In genomic region chr13:41519792-41520191, GRCm38 (mm10) we compare ENCODE assay signal across 21 mouse cellular contexts. TPM values are rescaled to one million over a fixed set of nuclear protein-coding genes. Genes with fewer than 3 reads are reported as not detected.
A peak's percentile ranks its signal among the peaks of the same experiment; 100 is the strongest.
DNase-seq lines count a peak whose midpoint lies in the region; ATAC-seq and TF ChIP-seq lines count a peak whose summit lies in the region.
"Had no signal": no experiment of that assay in that cellular context is flagged by ENCODE, and none has a peak within 500 bp of the region (broad histone marks: within the 10 kb centered on the region; RNA-seq: fewer than 3 reads in every experiment).

No protein-coding gene starts in this region.

- H3K27ac ChIP-seq in lung, embryonic 16.5 days (ENCODE audit: low read length): no peak overlapping the region
- H3K27ac ChIP-seq in stomach, postnatal 0 days (replicated peaks): no peak overlapping the region
- H3K27ac ChIP-seq: embryonic facial prominence, embryonic 13.5 days; embryonic facial prominence, embryonic 15.5 days; forebrain, embryonic 10.5 days; forebrain, embryonic 12.5 days had no signal

- no peak overlapping the region for H3K4me2 ChIP-seq in lung, embryonic 16.5 days (ENCODE audit: low read depth, low read length)
- H3K4me2 ChIP-seq in stomach, postnatal 0 days (replicated peaks; ENCODE audit: low read depth): no peak overlapping the region
- H3K4me2 ChIP-seq: embryonic facial prominence, embryonic 13.5 days; embryonic facial prominence, embryonic 15.5 days; forebrain, embryonic 12.5 days had no signal

- no peak for TF ChIP-seq EP300 in stomach, postnatal 0 days (optimal IDR thresholded peaks at IDR 0.05)

- H3K9me3 ChIP-seq in lung, embryonic 16.5 days (ENCODE audit: control insufficient read depth, low read length): no peaks in the 10 kb centered on the region
- H3K9me3 ChIP-seq in stomach, postnatal 0 days (ENCODE audit: control insufficient read depth, low read length): no peaks in the 10 kb centered on the region
- H3K9me3 ChIP-seq: embryonic facial prominence, embryonic 13.5 days; embryonic facial prominence, embryonic 15.5 days; forebrain, embryonic 10.5 days; forebrain, embryonic 12.5 days had no signal

- no peak for TF ChIP-seq CTCF in stomach, postnatal 0 days (IDR thresholded peaks at IDR 0.05; ENCODE audit: low read depth)

- H3K36me3 ChIP-seq in lung, embryonic 16.5 days (ENCODE audit: control insufficient read depth, insufficient read depth, low read length): no peaks in the 10 kb centered on the region
- no peaks in the 10 kb centered on the region for H3K36me3 ChIP-seq in stomach, postnatal 0 days (ENCODE audit: control insufficient read depth, insufficient read depth, low read length)
- H3K36me3 ChIP-seq: embryonic facial prominence, embryonic 13.5 days; embryonic facial prominence, embryonic 15.5 days; forebrain, embryonic 10.5 days; forebrain, embryonic 12.5 days had no signal

- WGBS in lung, embryonic 16.5 days: 48% methylated on average over 4 of the region's 4 CpGs
- 65% methylated on average over 4 of the region's 4 CpGs for WGBS in stomach, postnatal 0 days

- H3K9ac ChIP-seq in lung, embryonic 16.5 days (ENCODE audit: low read length): no peak overlapping the region
- no peak overlapping the region for H3K9ac ChIP-seq in stomach, postnatal 0 days (ENCODE audit: low read length)
- H3K9ac ChIP-seq: embryonic facial prominence, embryonic 13.5 days; embryonic facial prominence, embryonic 15.5 days; forebrain, embryonic 12.5 days had no signal

- no peaks in the 10 kb centered on the region for H3K27me3 ChIP-seq in lung, embryonic 16.5 days (ENCODE audit: control insufficient read depth, insufficient read depth, low read depth, low read length)
- no peaks in the 10 kb centered on the region for H3K27me3 ChIP-seq in stomach, postnatal 0 days (ENCODE audit: control insufficient read depth, insufficient read depth, low read length)
- H3K27me3 ChIP-seq: embryonic facial prominence, embryonic 13.5 days; embryonic facial prominence, embryonic 15.5 days; forebrain, embryonic 12.5 days had no signal

- peaks cover 9% of the 10 kb centered on the region for H3K4me1 ChIP-seq in lung, embryonic 16.5 days (replicated peaks; ENCODE audit: control insufficient read depth, insufficient read depth, low read length)
- H3K4me1 ChIP-seq in stomach, postnatal 0 days (replicated peaks; ENCODE audit: control insufficient read depth, insufficient read depth): no peaks in the 10 kb centered on the region
- H3K4me1 ChIP-seq: forebrain, embryonic 12.5 days had no signal

- DNase-seq in lung, postnatal 14 days: no peak
- DNase-seq in lung, postnatal 25 days (ENCODE audit: low spot score): peak; percentile 46
- no peak for DNase-seq in lung, postnatal 10 days
- DNase-seq in stomach, postnatal 0 days (ENCODE audit: low spot score): no peak
- DNase-seq in layer of hippocampus, adult 8-10 months (ENCODE audit: low spot score in 2 of 2): no peak
- DNase-seq: adrenal gland, postnatal 10 days; adrenal gland, postnatal 25 days; cerebellum, adult 11 months; cerebellum, adult 18-20 months; cerebellum, adult 8-10 months; cerebellum, adult 9-11 months; cerebellum, postnatal 14 days; cerebellum, postnatal 36 days; embryo, embryonic 11 days had no signal

- no peak overlapping the region for H3K4me3 ChIP-seq in lung, embryonic 16.5 days (ENCODE audit: low read length)
- no peak overlapping the region for H3K4me3 ChIP-seq in stomach, postnatal 0 days (ENCODE audit: low read depth, low read length)
- H3K4me3 ChIP-seq: embryonic facial prominence, embryonic 13.5 days; embryonic facial prominence, embryonic 15.5 days; erythroblast, embryonic 14.5 days; forebrain, embryonic 10.5 days; forebrain, embryonic 12.5 days had no signal

- ATAC-seq in lung, embryonic 16.5 days (ENCODE audit: low read depth): peak; percentile 34; the same call in 1 of the 2 replicates
- peak; percentile 77 for ATAC-seq in stomach, postnatal 0 days (ENCODE audit: low FRiP score, low TSS enrichment)
- ATAC-seq: forebrain, embryonic 14.5 days had no signal

RNA-seq across cellular contexts. Expression of gene Nedd9, which starts 32.6 kb away (rescaled TPM):
- 76.1 and 77.6 TPM in 2 replicates for polyA plus RNA-seq in lung, embryonic 16.5 days (2015; fragmentation: Nextera tagmentation; extraction: Ambion mirVana)
- 17.1 and 20.3 TPM in 2 replicates for polyA plus RNA-seq in stomach, postnatal 0 days (2015; fragmentation: Nextera tagmentation; extraction: Ambion mirVana)
- total RNA-seq in layer of hippocampus, adult 8-10 months (2022): 10 to 100 TPM; 12.6 to 17.8 (median 14.1) TPM
- polyA plus RNA-seq: erythroblast, embryonic 14.5 days had no signal
